Mouse (Mus musculus) forebrain, embryonic 12.5 days (tissue): ENCODE data around the gene Gm2a. TPM values are rescaled to one million over a fixed set of nuclear protein-coding genes. Genes with fewer than 3 reads are reported as not detected.
A peak's percentile ranks its signal among the peaks of the same experiment; 100 is the strongest.

Source experiments
- ATAC-seq: fragments of 200-750 bp; cut with Nextera tagmentation; 2 replicates; pipeline ENCODE4 v1.8.0; 2017; ENCODE audit warnings: moderate TSS enrichment; ENCODE audit not compliant: low FRiP score
- H3K27ac ChIP-seq: fragments of 300-500 bp; sonication (generic); 2 replicates; pipeline ENCODE4 v1.5.1; 2016; ENCODE audit warnings: mild to moderate bottlenecking
- H3K27me3 ChIP-seq: fragments of 300-500 bp; sonication (generic); 2 replicates; pipeline ENCODE4 v1.6.1; 2016; ENCODE audit warnings: mild to moderate bottlenecking
- H3K36me3 ChIP-seq: fragments of 300-500 bp; sonication (generic); replicated peaks from 2 replicates; pipeline ENCODE4 v1.6.1; 2016; ENCODE audit warnings: mild to moderate bottlenecking
- H3K4me1 ChIP-seq: fragments of 300-500 bp; sonication (generic); 2 replicates; pipeline ENCODE4 v1.6.1; 2016
- H3K4me2 ChIP-seq: fragments of 300-500 bp; sonication (generic); 2 replicates; pipeline ENCODE4 v1.6.1; 2016; ENCODE audit warnings: mild to moderate bottlenecking, moderate library complexity
- H3K4me3 ChIP-seq: fragments of 300-500 bp; sonication (generic); replicated peaks from 2 replicates; pipeline ENCODE4 v1.5.1; 2016; ENCODE audit warnings: mild to moderate bottlenecking
- H3K9ac ChIP-seq: fragments of 300-500 bp; sonication (generic); 2 replicates; pipeline ENCODE4 v1.6.1; 2016; ENCODE audit warnings: mild to moderate bottlenecking
- H3K9me3 ChIP-seq: fragments of 300-500 bp; sonication (generic); 2 replicates; pipeline ENCODE4 v1.6.1; 2016
- WGBS: fragments of 180-500 bp; shearing (Covaris S2); methylation state at CpG from one replicate; pipeline ENCODE4 v1.1.7; 2016; 5-methylcytosine and 5-hydroxymethylcytosine counted together
- polyA plus RNA-seq: library from polyadenylated mRNA; unstranded; fragments of >200 nt; fragmentation: Nextera tagmentation; extraction: Ambion mirVana; gene quantifications from 2 replicates; pipeline ENCODE4 v1.2.1, GENCODE M21; 2016

The Gm2a gene
- 10.6 and 11.5 TPM in 2 replicates for polyA plus RNA-seq

DNA sequence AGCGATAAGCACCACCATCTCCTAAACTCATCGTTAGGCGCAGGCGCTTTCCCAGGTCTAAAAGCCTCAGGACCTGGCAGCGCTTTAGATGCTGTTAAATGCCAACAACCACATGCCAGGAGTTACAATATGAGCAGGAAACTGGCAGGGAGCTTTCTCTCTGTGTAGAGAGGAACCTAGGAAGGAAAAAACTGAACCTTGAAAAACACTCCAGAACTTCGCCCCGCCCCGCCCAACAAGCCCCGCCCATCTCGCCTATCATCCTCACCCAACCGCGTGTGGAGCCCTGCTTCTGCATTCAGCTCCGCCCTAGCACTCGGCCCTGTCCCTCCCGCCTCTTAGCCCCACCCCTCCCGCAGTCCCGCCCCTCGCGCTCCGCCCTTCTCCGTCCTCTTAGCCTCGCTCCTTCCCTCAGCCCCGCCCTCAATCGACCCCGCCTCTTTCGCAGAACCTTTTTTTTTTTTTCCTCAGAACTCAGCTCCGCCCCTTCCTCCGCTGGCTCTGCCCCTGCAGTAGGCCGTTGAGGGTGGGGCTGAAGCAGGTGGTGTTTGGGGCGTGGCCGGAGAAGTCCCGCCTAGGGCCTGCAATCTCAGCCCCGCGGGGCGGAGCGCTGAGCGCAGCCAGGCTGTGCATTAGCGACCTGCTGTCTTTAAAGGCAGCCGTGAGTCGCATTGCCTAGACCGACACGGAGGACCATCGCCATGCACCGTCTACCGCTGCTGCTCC, at the start of gene Gm2a:
TSS of gene Gm2a (plus strand) at position 653 of the 726 bp plus-strand sequence.
- Histone ChIP-seq H3K36me3 (no peaks in the 10 kb centered on the region), H3K4me1 (peaks cover 18% of the 10 kb centered on the region), H3K9ac (peak within 1 kb of the TSS; percentile 52), H3K4me3 (peak within 1 kb of the TSS; percentile 51), H3K9me3 (no peaks in the 10 kb centered on the region), H3K27ac (peak within 1 kb of the TSS; percentile 44; the same call in 1 of the 2 replicates), H3K27me3 (no peaks in the 10 kb centered on the region), H3K4me2 (peak within 1 kb of the TSS; percentile 56)
- 4% methylated on average over 43 of the region's 45 CpGs for WGBS
- ATAC-seq = peak; percentile 96

DNA sequence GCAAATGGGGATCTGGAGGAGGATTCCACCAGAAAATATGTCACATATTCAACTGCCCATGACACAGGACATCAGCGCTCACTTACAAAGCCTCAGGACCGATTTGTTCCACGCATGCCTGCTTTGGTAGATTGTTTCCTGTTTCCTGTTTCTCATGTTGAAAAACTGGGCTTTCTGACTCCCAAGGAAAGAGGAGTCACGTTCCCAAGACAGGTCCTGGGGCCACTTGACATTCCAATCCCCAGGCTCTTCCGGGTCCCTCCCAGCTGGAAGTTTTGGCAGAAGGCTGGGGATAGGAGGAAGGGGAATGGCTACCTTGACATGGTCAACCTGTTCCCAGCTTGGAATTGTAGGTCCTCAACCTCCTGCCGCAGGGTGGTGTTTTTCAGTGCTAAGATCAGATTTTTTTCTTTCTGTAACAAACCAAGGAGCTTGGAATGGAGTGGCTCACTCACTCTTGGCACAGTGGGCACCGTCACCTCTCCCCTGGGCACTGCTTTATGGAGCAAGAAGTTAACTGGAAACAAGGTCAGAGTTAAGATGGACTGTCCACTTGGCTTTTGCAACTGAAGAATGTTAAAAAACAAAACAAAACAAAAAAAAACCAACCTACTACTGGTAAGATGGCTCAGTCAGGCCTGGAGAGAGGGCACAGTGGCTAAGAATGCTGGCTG, 46.9 kb upstream of the Gm2a start:
- no peak overlapping the region for H3K27ac ChIP-seq
- no peak overlapping the region for H3K9ac ChIP-seq
- no peaks in the 10 kb centered on the region for H3K9me3 ChIP-seq
- H3K4me1 ChIP-seq = no peaks in the 10 kb centered on the region
- ATAC-seq = no peak
- H3K4me3 ChIP-seq = no peak overlapping the region
- H3K27me3 ChIP-seq = no peaks in the 10 kb centered on the region
- H3K4me2 ChIP-seq = no peak overlapping the region
- H3K36me3 ChIP-seq = no peaks in the 10 kb centered on the region
- 86% methylated on average over 7 of the region's 7 CpGs for WGBS

DNA sequence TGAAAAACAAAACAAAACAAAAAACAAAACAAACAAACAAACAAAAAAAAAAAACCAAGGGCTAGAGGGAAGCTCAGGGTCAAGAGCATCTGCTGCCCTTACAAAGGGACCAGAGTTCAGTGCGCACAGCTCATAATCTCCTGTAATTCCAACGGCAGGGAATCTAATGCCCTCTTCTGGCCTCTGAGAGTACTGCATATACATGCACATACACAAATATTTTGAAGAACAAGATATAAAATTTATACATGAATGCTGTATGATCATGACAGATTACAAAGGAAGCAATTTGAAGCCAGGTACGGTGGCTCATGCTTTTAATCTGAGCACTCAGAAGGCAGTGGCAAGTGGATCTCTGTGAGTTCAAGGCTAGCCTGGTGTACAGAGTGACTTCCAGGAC, 40.4 kb upstream of the Gm2a start:
- Histone ChIP-seq H3K27me3 (no peaks in the 10 kb centered on the region), H3K4me1 (no peaks in the 10 kb centered on the region), H3K27ac (no peak overlapping the region), H3K9ac (no peak overlapping the region), H3K36me3 (no peaks in the 10 kb centered on the region), H3K4me2 (no peak overlapping the region), H3K4me3 (no peak overlapping the region), H3K9me3 (no peaks in the 10 kb centered on the region)
- WGBS = 84% methylated on average over 3 of the region's 3 CpGs
- no peak for ATAC-seq

DNA sequence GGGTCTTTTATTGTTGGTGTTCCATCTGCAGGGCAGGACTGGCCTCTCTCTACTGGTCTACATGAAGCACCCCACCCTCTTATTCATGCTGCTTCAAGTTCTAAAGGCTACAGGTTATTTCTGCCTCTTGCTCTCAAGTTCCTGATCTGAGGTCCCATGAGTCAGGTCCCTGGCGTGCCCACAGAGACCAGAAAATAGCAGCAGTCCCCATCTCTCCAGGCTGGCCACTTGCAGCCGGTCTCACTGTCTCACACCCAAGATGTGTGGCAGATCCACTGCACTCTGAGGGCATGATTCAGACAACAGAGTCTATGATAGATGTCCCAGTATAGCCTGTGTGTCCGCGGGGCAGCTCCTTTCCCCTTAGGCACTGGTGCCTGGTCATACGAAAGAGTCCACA, 37.1 kb upstream of the Gm2a start:
- no peak for ATAC-seq
- Histone ChIP-seq H3K4me1 (no peaks in the 10 kb centered on the region), H3K27me3 (no peaks in the 10 kb centered on the region), H3K27ac (no peak overlapping the region), H3K4me2 (no peak overlapping the region), H3K36me3 (no peaks in the 10 kb centered on the region), H3K9me3 (no peaks in the 10 kb centered on the region), H3K4me3 (no peak overlapping the region), H3K9ac (no peak overlapping the region)
- 91% methylated on average over 5 of the region's 5 CpGs for WGBS

DNA sequence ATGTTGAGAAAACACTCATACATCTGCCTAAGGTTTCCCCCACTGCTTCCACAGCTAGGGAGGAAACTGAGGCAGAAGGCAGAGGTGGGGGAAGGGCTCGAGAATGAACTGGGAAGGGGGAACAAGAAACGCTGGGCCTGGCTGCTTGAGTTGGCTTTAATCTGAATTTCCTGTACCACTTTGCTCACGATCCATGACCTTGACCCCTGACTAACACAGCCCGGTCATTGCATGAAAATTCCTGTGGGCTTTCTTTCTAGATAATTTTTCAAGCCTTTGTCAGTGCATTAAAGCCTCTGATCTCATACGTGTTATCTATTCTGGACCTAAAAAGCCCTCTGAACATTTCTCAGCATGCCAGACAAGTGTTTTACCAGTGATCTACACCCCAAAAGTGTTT, 35.1 kb upstream of the Gm2a start:
- Histone ChIP-seq H3K27me3 (no peaks in the 10 kb centered on the region), H3K4me1 (no peaks in the 10 kb centered on the region), H3K9me3 (no peaks in the 10 kb centered on the region), H3K36me3 (no peaks in the 10 kb centered on the region), H3K4me2 (no peak overlapping the region), H3K4me3 (no peak overlapping the region), H3K9ac (no peak overlapping the region), H3K27ac (no peak overlapping the region)
- 73% methylated on average over 5 of the region's 5 CpGs for WGBS
- no peak for ATAC-seq

DNA sequence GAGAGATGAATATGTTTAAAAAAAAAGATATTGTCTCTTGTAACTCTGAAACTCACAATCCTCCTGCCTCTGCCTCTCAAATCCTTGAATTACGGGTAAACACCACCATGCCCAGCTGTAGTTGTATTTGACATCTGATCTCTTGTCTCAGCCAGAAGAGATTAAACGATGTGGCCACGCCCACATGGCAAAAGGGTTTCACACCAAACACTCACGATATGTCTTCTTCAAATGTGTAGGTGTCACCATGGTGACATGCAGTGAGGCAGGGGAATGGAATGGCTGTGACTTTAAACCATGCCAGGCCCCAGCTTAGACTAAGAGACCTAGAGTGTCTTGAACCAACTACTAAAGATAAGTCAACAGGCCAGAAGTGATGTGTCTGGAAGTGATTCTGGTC, 31.0 kb upstream of the Gm2a start:
- 65% methylated on average over 4 of the region's 4 CpGs for WGBS
- Histone ChIP-seq H3K36me3 (no peaks in the 10 kb centered on the region), H3K27ac (no peak overlapping the region), H3K4me2 (no peak overlapping the region), H3K9me3 (no peaks in the 10 kb centered on the region), H3K9ac (no peak overlapping the region), H3K4me3 (no peak overlapping the region), H3K4me1 (peaks cover 4% of the 10 kb centered on the region; the same call in 1 of the 2 replicates), H3K27me3 (no peaks in the 10 kb centered on the region)
- ATAC-seq = no peak

DNA sequence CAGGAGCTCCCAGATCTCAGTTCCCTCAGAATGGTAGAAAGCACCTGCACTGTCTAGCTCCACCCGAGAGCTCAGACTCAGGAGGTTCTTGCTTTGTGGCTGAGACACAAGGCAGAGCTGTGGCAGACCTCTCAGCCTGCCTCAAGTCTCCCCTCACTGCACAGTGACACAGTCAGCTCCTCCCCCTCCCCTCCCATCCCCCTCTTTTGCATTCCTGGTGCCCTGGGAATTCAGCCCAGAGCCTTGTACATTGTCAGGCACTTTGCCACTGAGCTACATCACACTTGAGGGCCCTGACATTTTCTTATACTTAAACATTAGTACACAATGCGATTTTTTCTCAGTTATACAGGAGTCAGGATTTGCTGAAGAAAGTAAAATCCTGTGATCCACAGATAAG, 28.9 kb upstream of the Gm2a start:
- H3K27ac ChIP-seq = no peak overlapping the region
- no peaks in the 10 kb centered on the region for H3K27me3 ChIP-seq
- H3K4me2 ChIP-seq = no peak overlapping the region
- peaks cover 4% of the 10 kb centered on the region; the same call in 1 of the 2 replicates for H3K4me1 ChIP-seq
- no peak overlapping the region for H3K9ac ChIP-seq
- no peaks in the 10 kb centered on the region for H3K36me3 ChIP-seq
- no peak for ATAC-seq
- no peaks in the 10 kb centered on the region for H3K9me3 ChIP-seq
- no peak overlapping the region for H3K4me3 ChIP-seq
- 45% methylated on average over 2 of the region's 2 CpGs for WGBS

DNA sequence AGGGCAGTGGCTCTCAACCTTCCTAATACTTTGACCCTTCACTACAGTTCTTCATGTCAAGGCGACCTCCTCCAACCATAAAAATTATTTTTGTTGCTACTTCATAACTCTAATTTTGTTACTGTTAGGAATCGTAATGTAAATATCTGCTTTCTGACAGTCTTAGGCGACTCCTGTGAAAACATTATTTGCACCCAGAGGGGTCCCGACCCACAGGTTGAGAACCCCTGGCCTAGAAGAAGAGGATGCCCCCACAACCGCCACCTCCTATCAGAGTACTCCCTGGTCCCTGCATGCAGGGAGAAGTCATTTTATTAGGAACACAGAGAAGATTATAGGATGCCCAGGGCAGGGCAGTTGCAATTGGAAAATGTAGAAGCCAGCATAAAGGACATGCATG, 26.6 kb upstream of the Gm2a start:
- Histone ChIP-seq H3K27ac (no peak overlapping the region), H3K4me3 (no peak overlapping the region), H3K9me3 (no peaks in the 10 kb centered on the region), H3K4me1 (peaks cover 4% of the 10 kb centered on the region; the same call in 1 of the 2 replicates), H3K9ac (no peak overlapping the region), H3K4me2 (no peak overlapping the region), H3K27me3 (0 out of 2 replicates have a peak, but pooled peaks cover 5% of the 10 kb centered on the region), H3K36me3 (no peaks in the 10 kb centered on the region)
- ATAC-seq = no peak
- 87% methylated on average over 5 of the region's 5 CpGs for WGBS

DNA sequence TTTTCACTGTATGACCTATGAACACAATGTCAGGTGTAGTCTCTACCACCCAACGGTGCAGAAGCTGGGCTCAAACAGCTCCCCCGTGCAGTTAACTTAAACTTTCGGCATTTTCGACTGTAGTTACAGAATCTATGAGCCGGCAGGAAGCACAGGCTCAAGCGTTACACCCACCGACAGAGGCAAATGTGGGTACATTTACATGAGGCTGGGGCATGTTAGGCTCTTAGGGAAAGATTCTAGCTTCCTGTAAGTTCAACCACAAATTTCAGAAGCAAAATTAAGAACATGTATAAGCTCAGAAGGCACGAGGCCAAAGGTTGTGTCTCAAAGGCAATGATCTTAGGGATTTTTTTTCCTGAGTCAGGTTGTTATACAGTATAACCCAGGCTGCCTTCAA, 25.4 kb upstream of the Gm2a start:
- peaks cover 16% of the 10 kb centered on the region for H3K27me3 ChIP-seq
- ATAC-seq = no peak
- H3K9me3 ChIP-seq = no peaks in the 10 kb centered on the region
- H3K4me2 ChIP-seq = no peak overlapping the region
- no peak overlapping the region for H3K9ac ChIP-seq
- H3K27ac ChIP-seq = no peak overlapping the region
- peaks cover 9% of the 10 kb centered on the region for H3K4me1 ChIP-seq
- 87% methylated on average over 8 of the region's 8 CpGs for WGBS
- no peaks in the 10 kb centered on the region for H3K36me3 ChIP-seq
- H3K4me3 ChIP-seq = no peak overlapping the region

DNA sequence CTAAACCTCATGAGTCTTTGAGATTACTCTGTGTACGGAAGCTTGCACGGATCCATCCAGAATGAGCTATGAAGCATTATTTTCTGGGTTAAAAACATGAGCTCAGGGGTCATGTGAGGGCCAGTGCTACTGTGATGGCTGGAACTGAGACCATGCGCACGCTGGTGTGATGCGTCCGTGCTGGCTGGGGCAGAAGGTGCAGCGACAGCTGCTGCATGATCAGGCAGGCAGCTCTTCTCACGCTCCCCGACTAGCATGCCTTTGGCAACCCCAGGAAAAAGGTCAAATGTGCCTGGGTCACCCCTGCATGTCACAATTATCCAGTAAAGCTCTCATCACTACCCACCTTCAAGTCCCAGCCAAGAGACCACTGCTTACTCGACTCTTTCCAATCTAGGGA, 24.7 kb upstream of the Gm2a start:
- H3K4me3 ChIP-seq = no peak overlapping the region
- ATAC-seq = no peak
- peaks cover 24% of the 10 kb centered on the region for H3K27me3 ChIP-seq
- H3K9ac ChIP-seq = no peak overlapping the region
- 88% methylated on average over 10 of the region's 10 CpGs for WGBS
- H3K9me3 ChIP-seq = no peaks in the 10 kb centered on the region
- no peak overlapping the region for H3K27ac ChIP-seq
- H3K4me2 ChIP-seq = no peak overlapping the region
- no peaks in the 10 kb centered on the region for H3K36me3 ChIP-seq
- peaks cover 16% of the 10 kb centered on the region for H3K4me1 ChIP-seq

DNA sequence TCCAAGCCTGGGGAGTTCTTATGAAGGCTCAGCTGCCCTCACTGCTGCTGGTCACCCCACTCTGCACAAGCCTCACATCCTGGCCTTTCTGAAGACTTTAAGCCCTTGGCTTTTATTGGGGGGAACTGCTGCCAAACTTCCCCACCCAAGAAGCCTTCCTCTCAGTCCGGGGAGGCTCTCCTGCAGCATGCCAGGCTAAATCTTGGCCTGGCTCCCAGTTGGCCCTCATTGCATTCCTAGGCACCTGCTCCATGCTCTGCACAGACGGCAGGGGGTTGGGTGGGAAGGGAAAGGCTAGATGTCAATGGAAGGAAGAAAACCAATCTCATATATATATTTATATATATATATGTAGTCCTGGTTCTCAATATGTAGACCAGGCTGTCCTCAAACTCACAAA, 22.3 kb upstream of the Gm2a start:
- no peak overlapping the region for H3K27ac ChIP-seq
- 79% methylated on average over 2 of the region's 2 CpGs for WGBS
- no peak overlapping the region for H3K4me3 ChIP-seq
- no peaks in the 10 kb centered on the region for H3K36me3 ChIP-seq
- peaks cover 36% of the 10 kb centered on the region for H3K27me3 ChIP-seq
- ATAC-seq = no peak
- H3K4me2 ChIP-seq = no peak overlapping the region
- H3K4me1 ChIP-seq = peaks cover 15% of the 10 kb centered on the region
- H3K9ac ChIP-seq = no peak overlapping the region
- H3K9me3 ChIP-seq = no peaks in the 10 kb centered on the region

DNA sequence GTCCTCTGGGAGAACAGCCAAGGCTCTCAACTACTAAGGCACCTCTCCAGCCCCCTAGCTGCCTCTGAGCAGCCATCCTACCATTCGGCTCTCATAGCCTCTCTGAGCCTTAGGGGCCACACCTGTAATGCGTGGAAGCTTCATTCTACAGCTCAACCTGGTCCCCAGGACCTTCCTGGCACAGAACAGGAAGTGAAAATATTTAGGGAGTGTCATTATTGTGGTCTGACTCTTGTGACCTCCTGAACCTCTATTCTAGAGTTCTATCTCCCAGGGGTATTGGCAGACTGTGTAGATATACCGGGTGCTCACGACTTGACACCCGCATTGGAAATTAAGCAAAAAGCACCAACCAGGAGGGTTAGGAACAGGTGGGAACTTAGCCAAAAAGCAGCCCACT, 21.7 kb upstream of the Gm2a start:
- Histone ChIP-seq H3K27me3 (peaks cover 36% of the 10 kb centered on the region), H3K36me3 (no peaks in the 10 kb centered on the region), H3K27ac (no peak overlapping the region), H3K4me2 (no peak overlapping the region), H3K4me3 (no peak overlapping the region), H3K9ac (no peak overlapping the region), H3K9me3 (no peaks in the 10 kb centered on the region), H3K4me1 (peaks cover 15% of the 10 kb centered on the region)
- 91% methylated on average over 5 of the region's 5 CpGs for WGBS
- ATAC-seq = no peak
